Mouse (Mus musculus) adrenal gland, adult 2 months (tissue): Measurements from ENCODE around the gene Mettl25. TPM values are rescaled to one million over a fixed set of nuclear protein-coding genes. Genes with fewer than 3 reads are reported as not detected.

Source experiments
- DNase-seq: peaks from one replicate; pipeline ENCODE4 v3.0.0; 2021
- long read RNA-seq: library from polyadenylated mRNA; stranded (forward); transcript quantifications from one replicate; pipeline ENCODE4 v2.0.0, GENCODE M21; 2021
- polyA plus RNA-seq: library from polyadenylated mRNA; depleted of rRNA; stranded (reverse); fragments of >200 nt; gene quantifications from 2 replicates; pipeline ENCODE4 v1.2.3, GENCODE M21; 2012; rRNA removed
- total RNA-seq, 2 experiments: library from RNA; stranded (reverse); gene quantifications; 2 replicates each; pipeline ENCODE4 v1.2.3; 2021

The Mettl25 gene
- total RNA-seq (1 to 10 TPM; 6.5 to 7.4 TPM), polyA plus RNA-seq (6.1 and 10.0 TPM in 2 replicates)
- long read RNA-seq, partial matches to known transcripts, result 0 of 8 reads
- long read RNA-seq, other reads (novel, unspliced or antisense), result 4 of 8 reads

DNA sequence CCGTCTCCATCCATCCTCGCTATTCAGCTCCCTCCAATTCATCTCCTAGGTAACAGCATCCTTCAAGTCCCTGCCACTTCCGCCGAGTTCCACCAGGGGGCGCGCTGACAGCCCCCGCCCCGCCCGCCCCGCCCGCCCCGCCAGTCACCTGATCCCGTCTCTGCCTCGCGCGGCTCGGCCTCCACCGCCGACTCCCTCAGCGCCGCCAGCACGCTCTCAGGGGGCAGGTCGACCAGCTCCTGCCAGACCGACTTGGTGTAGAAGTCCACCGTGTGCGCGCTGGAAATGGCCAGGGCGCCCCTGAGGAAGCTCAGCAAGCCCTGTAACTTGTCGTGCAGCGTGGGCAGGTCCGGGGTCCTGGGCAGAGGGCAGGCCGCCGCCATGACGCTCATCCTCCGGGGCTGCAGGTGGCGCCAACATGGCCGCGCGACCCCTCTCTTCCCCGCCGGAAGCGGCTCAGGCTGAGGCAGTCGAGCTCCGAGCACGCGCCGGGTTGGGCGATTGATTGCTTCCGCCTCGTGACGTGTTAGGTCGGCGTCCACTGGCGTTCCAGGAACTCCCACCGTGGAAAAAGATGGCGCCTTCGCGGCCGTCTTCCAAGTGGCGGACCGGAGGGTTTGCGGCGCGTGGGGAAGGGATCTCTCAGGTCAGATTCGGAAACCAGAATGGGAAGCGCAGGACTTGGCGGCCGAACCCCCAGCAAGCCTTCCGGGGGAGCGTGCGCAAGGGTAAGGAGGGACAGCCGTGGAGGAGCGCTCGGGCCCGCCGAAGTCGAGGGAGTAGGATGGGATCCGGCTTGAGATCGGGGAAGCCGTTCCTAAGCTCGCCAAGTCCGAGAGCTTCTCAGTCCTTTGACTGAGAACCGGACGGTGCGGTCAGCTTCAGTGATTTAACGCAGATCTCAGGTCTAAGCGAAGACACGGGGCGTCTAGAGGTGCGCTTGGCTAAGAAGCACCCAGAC lies at the start of gene Mettl25, which contains the start of gene Ccdc59:
Mettl25 (minus strand) TSS at position 453 of the 961 bp plus-strand sequence.
Ccdc59 (plus strand) TSS at position 140 of the 961 bp plus-strand sequence.
- peak; percentile 97 for DNase-seq

DNA sequence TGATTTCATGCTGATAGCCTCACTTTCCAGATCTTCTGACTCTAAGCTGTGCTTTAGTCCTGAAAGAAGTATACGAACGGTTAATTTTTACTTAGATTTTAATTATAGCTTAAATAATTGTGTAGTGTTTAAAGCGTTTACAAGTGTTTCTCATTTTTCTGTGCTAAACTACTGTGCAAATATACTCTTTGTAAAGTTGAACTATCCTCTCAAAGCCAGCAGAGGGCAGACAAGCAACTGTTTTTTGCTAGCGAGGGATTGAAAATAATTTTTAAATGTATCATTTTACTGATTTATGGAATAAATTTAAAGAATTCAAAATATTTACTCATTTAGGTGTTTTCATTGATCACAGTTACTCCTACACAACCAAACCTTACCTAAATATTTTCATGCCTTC lies 26.1 kb upstream of the Mettl25 start:
- no peak for DNase-seq

GRCm38 (mm10) chr10:105851136-105851535 lies 10.0 kb upstream of the Mettl25 start:
- DNase-seq, result no peak

GRCm38 (mm10) chr10:105850286-105850685 lies 9.1 kb upstream of the Mettl25 start:
- DNase-seq, result no peak

DNA sequence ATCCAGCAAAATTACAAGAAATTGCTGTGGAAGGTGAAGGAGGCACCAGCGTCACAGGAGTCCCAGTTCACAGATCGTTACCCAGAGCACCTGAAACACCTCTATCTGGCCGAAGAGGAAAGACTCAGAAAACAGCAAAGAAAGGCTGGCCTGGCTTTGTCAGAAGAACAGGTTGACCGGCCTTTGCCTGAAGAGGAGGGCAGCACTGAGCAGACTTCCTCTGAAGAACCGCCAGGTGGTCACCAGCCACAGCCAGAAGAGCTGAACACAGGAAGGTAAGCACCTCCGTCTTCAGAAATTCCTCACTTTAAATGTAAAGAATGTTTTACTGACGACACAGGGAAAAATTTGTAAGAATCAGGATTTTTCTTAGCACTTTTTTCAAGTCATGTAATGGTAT lies 1.4 kb upstream of the Mettl25 start:
- DNase-seq, result no peak

- DNase-seq, result peak; percentile 7
Observed at GRCm38 (mm10) chr10:105834627-105835228, 6.5 kb downstream of the Mettl25 start.

- DNase-seq, result no peak
Observed at GRCm38 (mm10) chr10:105806259-105807010, 34.7 kb downstream of the Mettl25 start.

- no peak for DNase-seq
Observed at GRCm38 (mm10) chr10:105803461-105803860, 37.7 kb downstream of the Mettl25 start.

DNA sequence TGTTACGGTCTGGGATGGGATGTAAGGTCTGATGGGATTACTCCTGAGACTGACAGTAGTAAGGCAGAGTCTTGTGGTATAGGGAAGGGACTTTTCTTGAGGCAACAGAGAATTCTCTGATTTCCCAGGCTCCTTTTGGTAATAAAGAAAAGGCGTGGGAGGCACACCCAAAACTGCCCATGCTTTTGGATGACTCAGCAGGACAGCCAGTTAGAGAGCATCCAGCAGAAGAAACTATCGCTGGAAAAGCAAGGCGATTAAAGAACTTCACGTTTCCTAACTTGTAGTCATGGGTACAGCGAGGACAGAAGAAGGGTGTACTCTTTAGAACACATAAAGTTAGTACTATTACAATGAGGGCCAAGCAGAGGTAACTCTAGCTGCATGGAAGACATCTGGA lies 39.0 kb downstream of the Mettl25 start:
- no peak for DNase-seq

- DNase-seq, result no peak
Observed at GRCm38 (mm10) chr10:105801147-105801546, 40.0 kb downstream of the Mettl25 start.

GRCm38 (mm10) chr10:105797250-105797924 lies 43.8 kb downstream of the Mettl25 start:
- no peak for DNase-seq

DNA sequence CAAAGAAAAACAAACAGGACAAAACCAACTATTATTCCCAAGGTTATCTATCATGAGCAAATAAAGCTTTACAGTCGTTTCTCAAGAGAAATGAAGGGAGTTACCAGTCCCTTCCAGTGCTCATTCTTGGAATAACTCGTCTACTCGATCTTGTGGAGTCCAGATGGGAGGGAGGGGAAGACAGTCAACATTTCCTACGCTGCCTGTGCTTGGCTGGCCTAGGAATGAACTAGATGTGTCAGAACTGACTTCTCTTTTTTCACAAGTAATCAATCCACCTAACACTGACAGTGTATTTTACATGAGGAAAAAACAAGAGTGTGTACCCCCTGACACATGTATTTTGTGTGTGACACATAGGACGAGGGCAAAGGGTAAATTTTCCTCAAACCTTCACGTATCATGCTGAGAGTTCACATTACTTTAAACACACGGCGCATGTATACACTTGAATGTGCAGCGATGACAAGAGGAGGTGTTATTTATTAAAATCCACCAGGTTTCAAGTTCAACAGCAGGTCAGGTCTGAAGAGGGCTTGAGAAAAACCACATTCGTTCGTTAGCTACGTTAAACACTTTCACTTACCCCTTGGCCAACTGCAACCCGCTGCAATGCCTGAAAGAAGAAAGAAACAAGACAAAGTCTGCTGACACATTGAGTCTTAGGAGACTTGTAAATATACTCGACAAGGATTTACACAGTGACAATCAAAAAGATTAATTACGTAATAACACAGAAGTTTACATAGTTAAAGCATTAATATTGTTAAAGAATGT lies 47.2 kb downstream of the Mettl25 start:
- no peak for DNase-seq

DNA sequence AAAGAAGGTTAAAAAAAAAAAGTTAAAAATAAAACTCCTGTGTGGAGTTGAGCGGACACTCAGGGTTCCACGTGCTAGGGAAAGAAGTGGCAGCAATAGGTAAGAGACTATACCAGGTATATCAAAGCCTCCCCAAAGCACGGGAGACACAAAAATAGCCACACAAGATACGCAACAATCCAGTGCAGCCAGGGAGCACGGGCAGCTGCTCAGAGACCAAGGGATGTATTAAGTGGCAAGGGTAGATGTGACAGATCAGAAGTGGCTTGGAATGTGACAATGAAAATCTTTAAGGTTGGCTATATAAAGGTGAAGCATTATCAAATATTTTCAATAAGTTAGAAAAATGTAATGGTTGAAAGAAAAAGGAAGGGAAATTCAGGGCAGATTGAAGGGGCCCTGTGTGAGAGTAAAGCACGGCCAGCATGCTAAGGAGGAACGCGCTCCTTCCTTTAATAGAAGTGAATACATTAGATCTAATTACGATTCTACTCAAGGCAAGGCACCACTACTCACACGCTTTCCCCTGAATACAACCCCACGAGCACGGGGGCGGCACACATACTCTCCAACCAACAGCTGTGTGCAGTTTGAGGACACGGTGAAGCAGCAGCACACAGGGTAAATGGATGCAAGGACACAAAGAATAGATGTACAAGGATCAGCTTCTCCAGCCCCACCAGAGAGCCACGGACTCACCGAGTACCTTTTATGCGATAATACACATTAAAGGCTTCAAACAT lies 52.3 kb downstream of the Mettl25 start:
- DNase-seq, result no peak

GRCm38 (mm10) chr10:105783766-105784165 lies 57.4 kb downstream of the Mettl25 start:
- DNase-seq, result no peak

GRCm38 (mm10) chr10:105774382-105774781 lies 66.8 kb downstream of the Mettl25 start:
- peak; percentile 61 for DNase-seq

DNA sequence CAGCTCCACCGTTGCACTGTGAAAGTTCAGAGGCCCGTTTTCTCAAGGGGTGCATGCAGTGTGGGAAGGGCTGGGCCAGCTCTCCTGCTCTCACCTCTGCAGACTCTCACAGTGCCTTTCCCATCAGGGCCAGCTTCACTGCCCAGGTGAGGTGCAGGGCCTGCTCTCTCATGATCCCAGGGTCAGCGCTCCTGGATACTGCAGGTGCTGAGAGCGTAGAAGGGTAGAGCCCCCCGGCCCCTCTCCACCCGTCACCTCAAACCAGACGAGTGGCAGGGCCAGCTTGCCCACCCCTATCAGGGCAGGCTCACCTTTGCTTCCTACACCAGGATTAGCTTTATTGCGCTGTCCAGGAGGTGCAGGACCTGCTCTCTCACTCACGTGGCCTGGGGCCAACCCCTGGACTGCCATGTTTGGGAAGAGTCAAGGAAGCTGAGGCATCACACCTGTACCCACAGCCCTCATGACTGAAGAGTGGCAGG lies 68.3 kb downstream of the Mettl25 start:
- DNase-seq, result no peak

DNA sequence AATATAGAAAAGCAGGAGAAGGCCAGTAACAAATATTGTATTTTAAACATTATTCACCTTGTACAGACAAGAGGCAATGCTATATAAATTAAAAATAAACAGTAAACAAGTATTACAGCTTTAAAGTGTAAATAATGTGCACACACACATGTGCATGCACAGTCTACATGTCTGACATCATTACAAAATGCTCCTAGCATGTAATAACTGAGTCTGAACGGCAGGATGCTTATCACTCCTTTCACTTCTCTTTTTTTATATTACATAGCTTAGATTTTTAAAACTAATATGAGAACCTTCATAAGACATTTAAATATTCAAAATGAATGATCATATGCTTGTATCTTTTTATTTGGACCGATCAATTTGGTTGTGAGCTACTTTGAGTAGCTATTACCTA lies 77.2 kb downstream of the Mettl25 start:
- DNase-seq, result no peak

- no peak for DNase-seq
Observed at GRCm38 (mm10) chr10:105760460-105760859, 80.7 kb downstream of the Mettl25 start.

- DNase-seq, result no peak
Observed at GRCm38 (mm10) chr10:105760046-105760445, 81.1 kb downstream of the Mettl25 start.
